Mouse (Mus musculus) left cerebral cortex, postnatal 10 days (tissue): ENCODE results near the gene Cks1b. TPM values are rescaled to one million over a fixed set of nuclear protein-coding genes. Genes with fewer than 3 reads are reported as not detected.

Source experiments
- DNase-seq, 2 experiments: peaks; one replicate each; pipeline ENCODE4 v3.0.0; 2021 to 2022; ENCODE audit warnings: low spot score in 2 of 2, mixed read lengths in 1 of 2; ENCODE audit errors: extremely low spot score in 1 of 2
- intact Hi-C: fragments of 180-260 bp; cut with DNase I; formaldehyde crosslinking; loops from one replicate; pipeline ENCODE4 v1.15.1; 2025
- total RNA-seq, 2 experiments: library from RNA; stranded (reverse); gene quantifications; 2 replicates each; pipeline ENCODE4 v1.2.3; 2021

Cks1b gene
- total RNA-seq, 2 experiments from 2014 or later, result 7.4 to 8.0 TPM

DNA sequence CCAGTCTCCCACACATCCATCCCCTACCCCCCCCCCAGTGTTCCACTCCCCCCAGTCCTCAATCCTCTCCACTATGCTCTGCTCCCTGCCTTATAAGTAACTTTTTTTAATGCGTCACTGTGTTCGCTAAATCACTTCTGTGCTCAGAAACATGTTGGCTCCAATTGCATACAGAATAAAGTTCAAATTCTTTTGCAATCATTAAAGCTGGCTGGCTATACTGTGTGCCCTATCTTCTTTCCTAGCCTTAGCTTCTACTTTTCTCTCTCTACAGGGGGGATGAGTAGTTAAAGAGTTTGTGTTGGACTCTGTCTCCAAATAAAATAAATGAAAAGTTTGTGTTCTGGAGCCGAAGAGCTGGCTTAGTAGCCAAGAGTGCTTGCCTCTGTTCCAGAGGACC lies 8.5 kb downstream of the Cks1b start:
- DNase-seq, result no peak
- intact Hi-C loops, result no loop called here

DNA sequence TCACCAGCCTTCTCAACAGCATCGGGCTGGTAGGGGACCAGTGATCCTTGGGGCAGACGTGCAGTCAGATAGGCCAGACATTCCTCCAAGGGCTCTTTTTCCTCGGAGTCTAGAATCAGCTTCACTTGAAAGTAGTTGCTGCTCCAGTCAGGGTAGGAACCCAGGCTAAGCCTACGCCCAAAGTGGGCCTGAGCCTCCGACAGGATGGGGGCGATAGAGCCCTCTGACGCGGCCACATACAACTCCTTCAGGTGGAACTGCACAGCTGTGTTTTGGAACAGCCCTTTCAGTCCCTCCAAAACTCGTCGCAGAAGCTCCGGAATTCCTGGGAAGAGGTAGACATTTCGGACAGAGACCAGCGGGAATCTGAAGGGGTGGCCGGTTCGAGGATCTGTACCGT lies 9.7 kb downstream of the Cks1b start:
- intact Hi-C loops, result no loop called here
- no peak for DNase-seq

GRCm38 (mm10) chr3:89406887-89407286 lies 11.3 kb downstream of the Cks1b start:
- no peak for DNase-seq
- intact Hi-C loops, result no loop called here

- intact Hi-C loops, result no loop called here
- DNase-seq, result no peak
These were observed 15.5 kb downstream of the Cks1b start, which contains the start of gene Lenep for GRCm38 (mm10) chr3:89402693-89403092. Lenep (minus strand) TSS chr3:89402793.

DNA sequence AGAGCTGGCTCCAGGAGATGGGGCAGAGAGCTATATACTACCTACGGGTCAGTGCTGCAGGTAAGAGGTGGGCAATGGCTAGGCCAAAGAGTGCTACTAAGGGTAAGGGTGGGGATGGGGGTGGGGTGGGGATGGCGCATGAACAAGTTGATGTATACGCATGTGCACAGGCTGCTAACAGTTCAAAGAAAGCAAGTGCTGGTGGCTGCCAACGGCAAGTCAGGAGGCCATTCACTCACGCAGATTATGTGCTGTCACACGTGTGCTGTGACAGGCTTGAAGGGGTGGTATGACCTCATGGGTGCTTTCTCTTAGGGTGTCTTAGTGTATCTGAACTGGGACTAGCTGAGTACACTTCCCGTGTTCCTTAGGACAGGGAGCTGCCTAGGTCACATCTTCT lies 16.9 kb downstream of the Cks1b start:
- intact Hi-C loops, result no loop called here
- DNase-seq, result no peak

DNA sequence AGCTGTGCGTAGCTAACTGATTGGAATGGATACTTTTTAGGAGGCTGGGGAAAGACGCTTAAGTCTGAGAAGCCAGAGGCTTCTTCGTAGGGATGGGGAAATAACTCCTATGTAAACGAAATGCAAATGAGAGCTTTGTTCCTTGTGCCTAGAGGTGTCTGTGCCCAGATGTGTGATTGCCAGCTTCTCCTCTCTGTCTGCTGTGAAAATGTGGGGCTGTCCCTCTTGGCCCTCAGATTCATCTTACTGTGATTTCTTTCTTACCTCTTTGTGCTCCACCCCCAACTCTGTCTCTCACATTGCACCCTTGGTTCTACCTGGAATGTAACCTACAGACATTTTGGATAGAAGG lies 21.6 kb downstream of the Cks1b start:
- no peak for DNase-seq
- intact Hi-C loops, result loop anchor here (5.0 kb wide), 1 partner anchor 91 kb away; no protein-coding TSS in a partner anchor

GRCm38 (mm10) chr3:89395806-89396653 lies 22.2 kb downstream of the Cks1b start:
- intact Hi-C loops, result loop anchor here (5.0 kb wide), 1 partner anchor 91 kb away; no protein-coding TSS in a partner anchor

GRCm38 (mm10) chr3:89395419-89395805 lies 22.8 kb downstream of the Cks1b start:
- DNase-seq, result no peak
- intact Hi-C loops, result loop anchor here (5.0 kb wide), 1 partner anchor 92 kb away; no protein-coding TSS in a partner anchor

More at GRCm38 (mm10) chr3:89395806-89396653, 22.2 kb downstream of the Cks1b start:
- peak in 1 of 2 experiments; percentile 72 for DNase-seq

DNA sequence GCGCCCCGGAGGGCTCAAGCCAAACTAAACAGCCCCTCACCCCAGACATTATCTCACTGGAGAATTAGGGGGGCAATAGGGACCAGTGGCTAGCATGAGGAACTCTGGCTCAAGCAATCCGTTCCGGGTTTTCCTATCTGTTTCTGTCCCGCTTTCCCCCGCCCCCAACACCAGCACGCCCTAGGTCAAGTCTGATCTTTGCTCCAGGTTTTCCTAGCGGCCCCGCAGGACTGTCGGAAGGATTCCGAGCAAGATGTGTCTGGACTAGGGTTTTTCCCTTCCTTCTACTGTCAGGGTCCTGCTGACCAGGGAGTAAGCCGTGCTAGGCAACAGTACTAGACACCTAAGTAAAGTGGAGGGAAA lies 23.3 kb downstream of the Cks1b start:
- peak; percentile 51 to 91 for DNase-seq
- intact Hi-C loops, result loop anchor here (5.0 kb wide), 1 partner anchor 92 kb away; no protein-coding TSS in a partner anchor

DNA sequence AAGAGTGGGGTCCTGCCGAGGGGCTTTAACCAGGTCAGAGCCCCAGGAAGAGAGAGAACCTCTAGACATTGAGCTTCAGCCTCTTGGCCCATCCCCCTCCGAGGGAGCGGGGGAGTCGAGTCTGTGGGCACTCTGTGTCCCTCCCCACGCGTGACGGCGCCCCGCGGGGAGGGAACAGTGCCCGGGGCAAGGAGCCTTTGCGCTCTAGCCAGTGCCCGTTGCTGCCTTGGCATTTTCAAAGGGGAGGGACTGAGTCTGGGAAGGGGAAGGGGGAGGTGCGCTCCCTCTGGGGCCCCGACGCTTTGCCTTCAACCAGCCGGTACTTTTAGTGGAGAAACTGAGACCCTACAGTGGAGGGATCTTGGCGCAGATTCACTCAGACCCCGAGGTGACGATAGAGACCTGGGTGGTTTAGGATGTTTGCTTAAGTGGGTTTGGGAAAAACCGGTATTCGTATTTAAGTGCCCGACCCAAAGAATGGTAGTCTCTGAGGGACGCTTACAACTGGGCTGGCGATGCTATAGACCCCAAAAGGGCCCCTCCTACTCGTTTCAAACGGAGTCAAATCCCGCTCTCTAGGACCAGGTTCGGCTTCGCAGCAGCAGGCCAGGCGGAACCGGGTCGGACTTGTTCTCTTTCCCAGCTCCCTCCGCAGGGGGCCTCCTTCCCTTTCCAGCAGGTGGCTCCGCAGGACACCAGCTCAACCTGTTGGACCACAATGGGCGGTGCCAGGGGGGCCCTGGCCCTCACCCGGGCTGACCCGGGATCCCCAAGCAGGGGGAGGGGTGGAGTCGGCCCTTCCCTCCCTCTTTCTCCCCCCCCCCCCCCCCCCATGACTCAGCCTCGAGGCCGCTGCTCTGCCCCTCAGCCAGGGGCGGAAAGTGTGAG lies 23.9 kb downstream of the Cks1b start, which contains the start of gene Zbtb7b:
Gene Zbtb7b (minus strand): TSS at position 771 of the 888 bp plus-strand sequence.
- intact Hi-C loops, result no loop called here
- peak; percentile 48 to 86 for DNase-seq

DNA sequence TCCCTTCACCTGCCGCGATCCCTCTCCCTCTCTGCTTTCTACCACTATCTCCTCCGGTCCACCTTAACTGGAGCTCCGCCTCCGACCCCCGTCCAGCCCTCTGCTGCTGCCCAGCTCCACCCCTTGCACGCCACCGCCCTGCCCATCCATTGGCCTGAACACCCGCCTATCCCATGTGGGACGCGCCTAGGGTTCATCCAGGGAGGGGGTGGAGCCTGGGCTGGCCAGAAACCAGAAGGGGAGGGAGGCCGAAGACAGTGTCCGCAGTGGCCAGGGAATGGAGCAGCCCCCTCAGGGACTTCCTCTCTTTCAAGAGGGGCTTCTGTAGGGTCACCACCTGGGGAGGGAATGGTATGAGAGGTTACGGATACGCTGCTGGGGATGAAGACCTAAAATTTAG lies 24.6 kb downstream of the Cks1b start:
- DNase-seq, result peak; percentile 97 to 99
- intact Hi-C loops, result no loop called here

- peak in 1 of 2 experiments; percentile 65 for DNase-seq
- intact Hi-C loops, result no loop called here
These were observed 25.3 kb downstream of the Cks1b start for GRCm38 (mm10) chr3:89392871-89393311.

- intact Hi-C loops, result no loop called here
- DNase-seq, result peak in 1 of 2 experiments; percentile 80
These were observed 26.3 kb downstream of the Cks1b start for GRCm38 (mm10) chr3:89391663-89392511.

DNA sequence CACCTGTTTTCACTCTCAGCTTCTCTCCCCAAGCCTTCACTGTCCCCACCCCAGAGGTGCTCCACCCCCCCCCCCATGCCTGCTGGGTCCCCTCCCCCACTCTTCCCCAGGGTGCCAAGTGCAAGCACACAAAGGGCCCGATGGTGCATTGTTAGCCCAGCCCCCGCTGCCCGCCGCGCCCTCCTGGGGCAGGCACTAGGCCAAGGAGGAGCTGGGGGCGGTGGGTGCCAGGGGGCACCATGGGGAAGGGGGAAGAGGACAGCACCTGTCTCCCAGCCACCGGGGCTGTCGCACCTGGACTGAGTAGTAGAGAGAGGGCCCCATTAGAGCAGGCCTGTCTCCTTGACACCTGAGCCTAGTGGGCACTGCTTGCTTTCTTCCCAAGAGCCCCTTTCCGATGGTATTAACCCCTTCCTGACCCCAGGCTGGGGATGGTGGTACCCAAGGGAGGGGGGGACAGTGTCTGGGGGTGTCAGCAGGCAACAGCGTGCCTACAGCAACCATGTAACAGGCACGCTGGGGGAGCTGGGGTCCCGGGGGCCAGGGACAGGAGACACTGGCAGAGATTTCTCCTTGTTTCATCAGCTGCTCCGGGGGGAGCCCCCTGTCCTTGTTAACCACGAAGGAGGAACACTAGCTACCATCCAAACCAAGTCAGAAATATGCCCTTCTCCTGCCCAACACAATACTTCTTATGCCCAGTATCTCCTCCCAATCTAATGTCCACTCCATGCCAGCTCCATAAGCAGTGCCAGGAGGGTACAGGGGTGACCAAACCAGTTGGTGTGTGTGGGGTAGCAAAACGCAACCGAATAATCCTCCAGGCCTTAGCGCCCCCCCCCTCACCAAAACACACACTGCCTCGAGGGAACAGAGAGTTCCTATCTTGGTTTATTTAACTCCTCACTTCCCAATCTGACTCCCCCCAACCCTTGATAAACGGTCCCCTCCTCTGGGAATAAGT lies 27.2 kb downstream of the Cks1b start:
- DNase-seq, result peak in 1 of 2 experiments; percentile 62
- intact Hi-C loops, result no loop called here

- DNase-seq, result no peak
These were observed 28.1 kb downstream of the Cks1b start for GRCm38 (mm10) chr3:89390111-89390515.

GRCm38 (mm10) chr3:89388901-89389740 lies 29.1 kb downstream of the Cks1b start:
- intact Hi-C loops, result no loop called here
- no peak for DNase-seq

More at GRCm38 (mm10) chr3:89390111-89390515, 28.1 kb downstream of the Cks1b start:
- intact Hi-C loops, result no loop called here
